Mouse (Mus musculus) heart, postnatal 0 days (tissue): ENCODE data around the gene Prrt4.

Source experiments
- CTCF ChIP-seq: IDR thresholded peaks from 2 replicates; pipeline ENCODE4 v1.5.1; 2016; ENCODE audit warnings: antibody characterized with exemption, control low read depth, low read depth
- EP300 ChIP-seq: IDR thresholded peaks from 2 replicates; pipeline ENCODE4 v1.6.1; 2016; ENCODE audit warnings: antibody characterized with exemption, low read depth

GRCm38 (mm10) chr6:29150001-29150400 is 29.4 kb downstream of the Prrt4 start:
- no peak for TF ChIP-seq CTCF
- TF ChIP-seq EP300, result no peak
